Mouse (Mus musculus) embryonic facial prominence, embryonic 15.5 days (tissue): Measurements from ENCODE around the gene Gatc. TPM values are rescaled to one million over a fixed set of nuclear protein-coding genes. Genes with fewer than 3 reads are reported as not detected.

Source experiments
- ATAC-seq: fragments of 200-750 bp; cut with Nextera tagmentation; 2 replicates; pipeline ENCODE4 v1.8.0; 2017; ENCODE audit warnings: low read depth, moderate TSS enrichment; ENCODE audit not compliant: insufficient number of reproducible peaks, low FRiP score, low TSS enrichment
- H3K27ac ChIP-seq: fragments of 300-500 bp; sonication (generic); replicated peaks from 2 replicates; pipeline ENCODE4 v1.5.1; 2015; ENCODE audit warnings: mild to moderate bottlenecking, inconsistent platforms
- H3K27me3 ChIP-seq: fragments of 300-500 bp; sonication (generic); 2 replicates; pipeline ENCODE4 v1.6.1; 2015; ENCODE audit warnings: inconsistent platforms
- H3K36me3 ChIP-seq: fragments of 300-500 bp; sonication (generic); 2 replicates; pipeline ENCODE4 v1.6.1; 2015; ENCODE audit warnings: mild to moderate bottlenecking, inconsistent platforms
- H3K4me1 ChIP-seq: fragments of 300-500 bp; sonication (generic); 2 replicates; pipeline ENCODE4 v1.6.1; 2015; ENCODE audit warnings: inconsistent platforms
- H3K4me2 ChIP-seq: fragments of 300-500 bp; sonication (generic); replicated peaks from 2 replicates; pipeline ENCODE4 v1.6.1; 2015; ENCODE audit warnings: mild to moderate bottlenecking, inconsistent platforms
- H3K4me3 ChIP-seq: fragments of 300-500 bp; sonication (generic); replicated peaks from 2 replicates; pipeline ENCODE4 v1.5.1; 2015; ENCODE audit warnings: mild to moderate bottlenecking, inconsistent platforms
- H3K9ac ChIP-seq: fragments of 300-500 bp; sonication (generic); 2 replicates; pipeline ENCODE4 v1.6.1; 2015; ENCODE audit warnings: inconsistent platforms
- H3K9me3 ChIP-seq: fragments of 300-500 bp; sonication (generic); replicated peaks from 2 replicates; pipeline ENCODE4 v1.6.1; 2016; ENCODE audit warnings: inconsistent platforms
- WGBS: fragments of 180-500 bp; shearing (Covaris S2); methylation state at CpG from one replicate; pipeline ENCODE4 v1.1.7; 2015; 5-methylcytosine and 5-hydroxymethylcytosine counted together
- polyA plus RNA-seq: library from polyadenylated mRNA; unstranded; fragments of >200 nt; fragmentation: Nextera tagmentation; extraction: Ambion mirVana; gene quantifications from 2 replicates; pipeline ENCODE4 v1.2.1, GENCODE M21; 2015

Gene Gatc
- polyA plus RNA-seq, 1 experiment from 2014 or later: 33.9 TPM

DNA sequence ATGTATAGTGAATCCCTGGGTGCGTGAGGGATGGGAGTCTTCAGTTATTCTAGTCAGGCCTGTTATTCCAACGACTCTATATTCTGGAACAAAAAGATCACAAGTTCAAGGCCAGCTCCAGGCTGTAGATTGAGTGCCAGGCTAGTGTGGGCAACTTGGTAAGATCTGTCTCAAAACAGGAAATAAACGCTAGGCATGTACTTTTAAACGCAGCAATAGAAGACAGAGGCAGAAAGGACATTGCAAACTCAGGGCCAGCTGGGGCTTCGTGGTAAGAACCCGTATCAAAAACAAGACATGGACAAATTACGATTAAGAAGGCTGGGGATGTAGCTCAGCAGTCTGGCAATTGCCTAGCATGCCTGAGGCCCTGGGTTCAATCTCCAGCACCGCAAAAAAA, 18.5 kb upstream of the Gatc start:
- H3K4me3 ChIP-seq: no peak overlapping the region
- H3K36me3 ChIP-seq: no peaks in the 10 kb centered on the region
- no peaks in the 10 kb centered on the region for H3K9me3 ChIP-seq
- H3K27me3 ChIP-seq: no peaks in the 10 kb centered on the region
- H3K27ac ChIP-seq: no peak overlapping the region
- no peak for ATAC-seq
- H3K4me1 ChIP-seq: peaks cover 7% of the 10 kb centered on the region; the same call in 1 of the 2 replicates
- H3K4me2 ChIP-seq: no peak overlapping the region; the same call in 1 of the 2 replicates
- 84% methylated on average over 8 of the region's 8 CpGs for WGBS
- no peak overlapping the region for H3K9ac ChIP-seq

DNA sequence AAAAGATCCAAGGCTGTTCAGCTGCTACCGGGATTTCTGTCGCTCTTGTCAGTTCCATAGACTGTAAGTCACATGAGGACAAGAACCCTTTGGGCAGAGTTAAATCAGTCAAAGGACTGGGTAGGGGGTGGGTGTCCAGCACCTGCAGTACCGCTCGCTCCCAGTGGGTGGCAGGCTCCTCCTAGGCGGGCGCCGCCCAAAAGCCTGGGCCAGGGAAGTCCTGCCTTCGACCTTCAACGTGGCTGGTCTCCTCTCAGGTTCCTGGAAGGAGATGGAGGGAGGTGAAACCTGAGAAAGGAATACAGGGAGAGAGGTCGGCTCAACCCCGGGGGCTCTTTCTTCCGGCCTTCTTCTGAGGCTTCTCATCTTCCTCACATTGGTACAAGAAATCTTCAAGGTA, 17.9 kb upstream of the Gatc start:
- WGBS: 2% methylated on average over 12 of the region's 12 CpGs
- peak; percentile 82 for ATAC-seq

DNA sequence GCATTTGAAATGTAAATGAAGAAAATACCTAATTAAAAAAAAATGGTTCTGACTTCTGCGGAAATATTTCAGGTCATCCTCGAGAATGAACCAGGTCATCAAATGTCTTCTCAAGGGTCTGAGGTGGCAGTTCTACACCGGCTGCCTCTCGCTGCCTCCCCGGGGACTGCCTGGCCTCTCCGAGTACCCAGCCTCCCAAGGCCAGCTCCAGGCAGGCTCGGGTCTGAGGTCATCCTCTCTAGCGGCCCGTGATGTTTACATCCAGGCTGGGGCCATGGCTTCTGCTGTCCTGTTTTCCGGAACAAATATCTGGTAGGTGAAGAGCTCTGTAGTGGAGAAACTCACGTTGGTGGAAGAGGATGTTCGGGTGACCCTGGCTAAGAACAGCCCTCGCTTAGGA, 14.1 kb upstream of the Gatc start:
- no peak overlapping the region for H3K27ac ChIP-seq
- H3K4me2 ChIP-seq: no peak overlapping the region
- H3K9ac ChIP-seq: no peak overlapping the region
- ATAC-seq: no peak
- 62% methylated on average over 13 of the region's 13 CpGs for WGBS
- peaks cover 7% of the 10 kb centered on the region; the same call in 1 of the 2 replicates for H3K4me1 ChIP-seq
- H3K36me3 ChIP-seq: no peaks in the 10 kb centered on the region
- no peak overlapping the region for H3K4me3 ChIP-seq
- no peaks in the 10 kb centered on the region for H3K27me3 ChIP-seq
- no peaks in the 10 kb centered on the region for H3K9me3 ChIP-seq

More for the DNA sequence above, 17.9 kb upstream of the Gatc start:
- Histone ChIP-seq H3K27me3 (no peaks in the 10 kb centered on the region), H3K4me1 (peaks cover 7% of the 10 kb centered on the region; the same call in 1 of the 2 replicates), H3K4me2 (no peak overlapping the region; the same call in 1 of the 2 replicates), H3K9ac (no peak overlapping the region), H3K36me3 (no peaks in the 10 kb centered on the region), H3K9me3 (no peaks in the 10 kb centered on the region), H3K4me3 (no peak overlapping the region), H3K27ac (no peak overlapping the region)

DNA sequence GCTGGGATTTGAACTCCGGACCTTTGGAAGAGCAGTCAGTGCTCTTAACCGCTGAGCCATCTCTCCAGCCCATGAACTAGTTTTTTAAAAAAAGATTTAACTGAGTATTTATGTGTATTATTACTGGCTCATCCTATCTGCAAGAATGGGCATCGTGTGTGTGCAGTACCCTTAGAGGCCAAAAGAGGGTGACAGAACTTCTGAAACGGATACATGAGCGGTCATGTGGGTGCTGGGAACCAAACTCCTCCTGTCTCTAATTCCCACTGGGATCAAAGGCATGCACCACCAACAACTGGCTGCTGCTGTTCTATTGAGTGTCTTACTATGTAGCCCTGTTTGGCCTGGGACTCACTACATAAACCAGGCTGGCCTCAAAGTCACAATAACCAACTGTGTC, 10.4 kb upstream of the Gatc start:
- no peak for ATAC-seq
- Histone ChIP-seq H3K36me3 (peaks cover 3% of the 10 kb centered on the region), H3K4me1 (peaks cover 13% of the 10 kb centered on the region), H3K4me3 (no peak overlapping the region), H3K4me2 (no peak overlapping the region), H3K27me3 (no peaks in the 10 kb centered on the region), H3K9ac (no peak overlapping the region), H3K9me3 (no peaks in the 10 kb centered on the region), H3K27ac (no peak overlapping the region)
- 82% methylated on average over 5 of the region's 5 CpGs for WGBS

DNA sequence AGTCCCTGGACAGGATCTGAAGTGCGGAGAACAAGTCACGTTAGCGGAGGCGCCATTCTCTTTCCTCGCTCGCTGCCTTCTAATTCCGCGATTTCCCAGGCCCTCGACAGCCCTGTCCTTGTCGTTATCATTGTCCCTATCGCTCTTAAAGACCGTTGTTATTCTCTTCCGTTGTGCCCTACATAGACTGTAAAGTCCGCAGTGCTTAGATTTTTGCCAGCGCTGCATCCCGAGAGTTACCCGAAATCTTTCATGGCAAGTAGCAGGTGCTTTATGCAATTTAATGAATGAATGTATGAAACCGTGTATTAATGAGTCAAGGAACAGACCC, 8.2 kb upstream of the Gatc start:
- WGBS: under 1% methylated on average over 18 of the region's 18 CpGs
- Histone ChIP-seq H3K9me3 (no peaks in the 10 kb centered on the region), H3K4me1 (peaks cover 13% of the 10 kb centered on the region), H3K4me2 (peak overlapping the region; percentile 90), H3K27ac (peak overlapping the region; percentile 86), H3K27me3 (no peaks in the 10 kb centered on the region), H3K4me3 (peak overlapping the region; percentile 94), H3K9ac (peak overlapping the region; percentile 64), H3K36me3 (peaks cover 24% of the 10 kb centered on the region)
- ATAC-seq: no peak

DNA sequence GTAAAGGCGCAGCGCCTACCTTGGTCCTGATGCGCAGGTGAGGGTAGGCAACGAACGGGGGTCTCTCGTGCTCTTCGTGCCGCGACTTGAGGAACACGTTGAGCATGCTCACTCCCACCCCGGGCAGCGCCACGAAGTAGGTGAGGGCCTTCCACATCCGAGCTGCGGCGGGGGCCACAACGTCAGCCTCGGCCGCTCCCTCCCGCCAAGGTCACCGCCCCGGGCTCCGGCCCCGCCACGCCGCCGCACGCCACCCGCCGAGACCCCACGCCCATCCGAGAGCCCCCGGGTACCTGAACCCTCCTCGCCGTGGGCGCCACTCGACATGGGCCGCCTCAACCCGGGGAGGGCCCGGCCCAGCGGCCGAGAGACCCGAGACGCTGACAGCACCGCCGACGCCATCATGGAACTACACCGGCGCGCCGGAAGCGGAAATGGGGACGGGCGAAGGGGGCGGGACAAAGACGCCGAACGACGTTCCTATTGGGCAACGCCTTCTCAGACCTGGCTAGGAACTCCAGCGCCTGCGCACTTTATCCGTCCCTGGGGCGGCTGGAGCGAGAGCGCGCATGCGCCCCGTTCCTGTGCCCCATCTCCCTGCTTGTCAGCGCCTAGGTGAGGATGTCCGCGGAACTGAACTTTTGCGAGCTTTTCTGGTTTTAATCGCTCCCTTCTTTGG, 7.7 kb upstream of the Gatc start, which contains the start of gene Cox6a1:
TSS of gene Cox6a1 (minus strand) at position 436 of the 679 bp plus-strand sequence.
- Histone ChIP-seq H3K9ac (peak within 1 kb of the TSS; percentile 93), H3K4me3 (peak within 1 kb of the TSS; percentile 94), H3K36me3 (peaks cover 29% of the 10 kb centered on the region), H3K27ac (peak within 1 kb of the TSS; percentile 86), H3K4me2 (peak within 1 kb of the TSS; percentile 90), H3K9me3 (no peaks in the 10 kb centered on the region), H3K4me1 (peaks cover 13% of the 10 kb centered on the region), H3K27me3 (no peaks in the 10 kb centered on the region)
- under 1% methylated on average over 64 of the region's 74 CpGs for WGBS
- peak; percentile 95 for ATAC-seq

DNA sequence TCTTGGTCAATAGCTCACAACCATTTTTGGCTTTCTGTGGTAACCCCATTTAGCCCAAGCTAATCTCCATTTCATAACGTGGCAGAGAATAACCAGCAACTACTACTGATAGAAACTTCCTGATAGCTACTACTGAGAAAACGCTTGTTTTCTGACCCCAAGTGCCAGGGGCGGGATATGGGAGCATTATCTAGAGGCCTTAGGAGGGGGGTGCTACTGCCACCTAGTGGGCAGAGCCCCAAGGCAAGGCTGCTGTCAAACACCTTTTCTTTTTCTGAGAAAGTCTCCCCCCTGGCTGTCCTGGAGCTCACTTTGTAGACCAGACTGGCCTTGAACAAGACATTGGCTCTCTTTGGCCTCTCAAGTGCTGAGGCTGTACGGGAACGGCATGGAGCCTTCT, 6.6 kb upstream of the Gatc start:
- WGBS: 2% methylated on average over 5 of the region's 5 CpGs
- H3K4me2 ChIP-seq: peak overlapping the region; percentile 90
- H3K27ac ChIP-seq: no peak overlapping the region; the same call in 1 of the 2 replicates
- no peaks in the 10 kb centered on the region for H3K9me3 ChIP-seq
- peaks cover 41% of the 10 kb centered on the region for H3K36me3 ChIP-seq
- H3K9ac ChIP-seq: peak overlapping the region; percentile 93; the same call in 1 of the 2 replicates
- no peaks in the 10 kb centered on the region for H3K27me3 ChIP-seq
- H3K4me3 ChIP-seq: peak overlapping the region; percentile 94
- 0 out of 2 replicates have a peak, but pooled peaks have one; percentile 44 for ATAC-seq
- H3K4me1 ChIP-seq: peaks cover 13% of the 10 kb centered on the region

DNA sequence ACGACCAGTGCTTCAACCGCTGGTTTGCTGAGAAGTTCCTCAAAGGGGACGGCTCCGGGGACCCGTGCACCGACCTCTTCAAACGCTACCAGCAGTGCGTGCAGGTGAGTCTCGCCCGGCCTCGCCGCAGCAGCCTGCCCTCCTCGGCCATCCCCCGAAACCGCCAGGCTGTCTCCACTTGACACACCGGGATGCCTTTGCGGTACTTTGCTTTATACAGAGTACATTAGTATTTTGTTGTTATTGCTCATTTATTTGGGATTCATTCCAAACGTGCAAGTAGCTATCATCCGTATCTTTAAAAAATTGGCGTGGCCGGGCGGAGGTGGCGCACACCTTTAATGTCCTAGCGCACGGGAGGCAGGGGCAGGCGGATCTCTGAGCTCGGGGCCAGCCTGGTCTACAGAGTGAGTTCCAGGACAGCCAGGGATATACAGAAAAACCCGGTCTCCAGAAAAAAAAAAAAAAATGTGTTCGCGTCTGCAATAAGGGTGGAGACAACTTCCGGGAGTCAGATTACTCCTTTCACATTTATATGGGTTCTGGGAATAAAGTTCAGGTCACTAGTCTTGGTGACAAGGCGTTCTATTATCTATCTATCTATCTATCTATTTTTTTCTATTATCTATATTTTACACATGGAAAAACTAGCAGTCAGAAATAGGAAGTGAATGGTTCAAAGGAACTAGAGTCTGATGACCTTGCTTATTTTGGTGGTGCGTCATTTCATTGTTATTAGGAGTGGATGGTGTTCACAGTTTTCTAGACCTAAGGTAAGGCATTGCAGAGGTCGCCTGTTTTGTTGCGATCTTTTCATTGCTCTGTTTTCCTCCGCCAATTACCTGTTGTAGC, 562 bp upstream of the Gatc start:
- 12% methylated on average over 36 of the region's 36 CpGs for WGBS
- no peaks in the 10 kb centered on the region for H3K27me3 ChIP-seq
- peak overlapping the region; percentile 48; the same call in 1 of the 2 replicates for H3K27ac ChIP-seq
- no peaks in the 10 kb centered on the region for H3K9me3 ChIP-seq
- H3K4me1 ChIP-seq: peaks cover 23% of the 10 kb centered on the region
- ATAC-seq: no peak; the same call in 1 of the 2 replicates
- peak overlapping the region; percentile 97 for H3K4me3 ChIP-seq
- peak overlapping the region; percentile 94 for H3K9ac ChIP-seq
- peaks cover 49% of the 10 kb centered on the region for H3K36me3 ChIP-seq
- peak overlapping the region; percentile 73 for H3K4me2 ChIP-seq

DNA sequence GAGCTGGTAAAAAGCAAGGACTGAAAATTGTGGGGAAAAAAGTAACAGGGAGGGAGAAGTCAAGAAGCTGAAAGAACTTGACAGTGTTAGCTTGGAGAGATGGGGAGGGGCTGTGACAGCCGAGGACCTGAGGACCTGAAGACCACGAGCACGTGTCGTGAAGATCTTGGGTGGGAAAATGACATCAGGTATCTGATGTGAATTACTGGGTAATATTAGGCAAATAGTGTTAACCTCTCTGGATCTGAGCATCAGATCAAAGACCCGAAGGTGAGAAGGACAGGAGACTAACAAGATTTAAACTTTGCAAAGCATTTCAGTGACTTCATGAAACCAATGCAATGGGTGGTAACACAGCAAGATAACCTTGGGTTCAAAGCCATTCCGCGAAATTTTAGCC, 971 bp downstream of the Gatc start:
- Histone ChIP-seq H3K4me3 (peak overlapping the region; percentile 97), H3K27ac (no peak overlapping the region), H3K4me1 (peaks cover 23% of the 10 kb centered on the region), H3K27me3 (no peaks in the 10 kb centered on the region), H3K36me3 (peaks cover 49% of the 10 kb centered on the region), H3K9me3 (no peaks in the 10 kb centered on the region), H3K4me2 (peak overlapping the region; percentile 73), H3K9ac (no peak overlapping the region; the same call in 1 of the 2 replicates)
- ATAC-seq: no peak
- WGBS: 27% methylated on average over 7 of the region's 7 CpGs

DNA sequence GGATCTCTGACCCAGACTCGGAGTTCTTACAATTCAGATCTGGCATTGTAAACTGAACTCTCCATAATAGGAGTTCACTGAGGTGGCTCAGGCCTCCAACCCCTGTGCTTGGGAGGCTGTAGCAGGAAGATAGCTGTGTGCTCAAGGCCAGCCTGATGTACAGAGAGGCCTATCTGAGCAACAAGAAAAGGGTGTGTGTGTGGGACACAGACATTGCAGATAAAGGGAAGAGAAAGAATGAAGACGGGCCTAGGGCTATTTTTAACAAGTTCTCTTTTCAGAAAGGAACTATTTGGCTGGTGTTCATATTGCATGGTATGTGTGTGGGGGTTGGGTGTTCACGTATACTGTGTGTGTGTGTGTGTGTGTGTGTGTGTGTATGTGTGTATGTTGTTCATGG, 7.4 kb downstream of the Gatc start:
- H3K9me3 ChIP-seq: no peaks in the 10 kb centered on the region
- no peak overlapping the region for H3K27ac ChIP-seq
- no peak overlapping the region for H3K9ac ChIP-seq
- H3K4me1 ChIP-seq: peaks cover 13% of the 10 kb centered on the region; the same call in 1 of the 2 replicates
- WGBS: 78% methylated on average over 3 of the region's 3 CpGs
- H3K4me2 ChIP-seq: no peak overlapping the region
- peaks cover 74% of the 10 kb centered on the region for H3K36me3 ChIP-seq
- H3K4me3 ChIP-seq: no peak overlapping the region
- H3K27me3 ChIP-seq: no peaks in the 10 kb centered on the region
- no peak for ATAC-seq

DNA sequence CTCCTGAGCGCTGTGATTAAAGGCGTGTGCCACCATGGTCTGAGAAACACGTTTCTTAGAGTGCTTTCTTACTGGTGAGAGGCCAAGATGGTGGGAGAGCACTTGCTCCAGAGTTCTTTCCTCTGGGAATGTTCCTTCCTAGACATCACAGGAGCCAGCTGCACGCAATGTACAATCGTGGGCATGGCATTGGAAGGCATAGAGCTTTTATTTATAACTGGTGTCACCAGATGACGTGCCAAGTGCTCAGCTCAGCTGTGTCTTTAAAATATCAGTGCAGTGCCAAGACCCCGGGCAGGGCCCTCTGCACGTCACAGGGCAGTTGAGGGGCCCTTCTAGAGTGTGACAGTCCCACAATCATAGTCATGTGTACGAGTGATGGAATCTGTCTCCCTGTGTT, 10.0 kb downstream of the Gatc start:
- Histone ChIP-seq H3K4me3 (no peak overlapping the region), H3K4me2 (no peak overlapping the region), H3K4me1 (peaks cover 26% of the 10 kb centered on the region), H3K27ac (no peak overlapping the region), H3K36me3 (peaks cover 62% of the 10 kb centered on the region), H3K9ac (no peak overlapping the region), H3K27me3 (no peaks in the 10 kb centered on the region), H3K9me3 (no peaks in the 10 kb centered on the region)
- ATAC-seq: no peak
- 75% methylated on average over 9 of the region's 9 CpGs for WGBS
